Mouse (Mus musculus) lung, postnatal 4 days (tissue): ENCODE measurements around the gene Hspa1l.
"Not testable (repeated sequence)": the region's sequence is repeated elsewhere in the genome, so short reads cannot be mapped to it uniquely, and the experiment has no call there.

Source experiments
- DNase-seq, 2 experiments: peaks; one replicate each; pipeline ENCODE4 v3.0.0; 2021

The Hspa1l gene

GRCm38 (mm10) chr17:34977000-34977399, 4.5 kb downstream of the Hspa1l start:
- DNase-seq = no peak

DNA sequence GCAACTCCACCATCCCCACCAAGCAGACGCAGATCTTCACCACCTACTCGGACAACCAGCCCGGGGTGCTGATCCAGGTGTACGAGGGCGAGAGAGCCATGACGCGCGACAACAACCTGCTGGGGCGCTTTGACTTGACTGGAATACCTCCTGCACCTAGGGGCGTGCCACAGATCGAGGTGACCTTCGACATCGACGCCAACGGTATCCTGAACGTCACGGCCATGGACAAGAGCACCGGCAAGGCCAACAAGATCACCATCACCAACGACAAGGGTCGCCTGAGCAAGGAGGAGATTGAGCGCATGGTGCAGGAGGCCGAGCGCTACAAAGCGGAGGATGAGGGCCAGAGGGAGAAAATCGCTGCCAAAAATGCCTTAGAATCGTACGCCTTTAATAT, 5.7 kb downstream of the Hspa1l start:
- no peak for DNase-seq

DNA sequence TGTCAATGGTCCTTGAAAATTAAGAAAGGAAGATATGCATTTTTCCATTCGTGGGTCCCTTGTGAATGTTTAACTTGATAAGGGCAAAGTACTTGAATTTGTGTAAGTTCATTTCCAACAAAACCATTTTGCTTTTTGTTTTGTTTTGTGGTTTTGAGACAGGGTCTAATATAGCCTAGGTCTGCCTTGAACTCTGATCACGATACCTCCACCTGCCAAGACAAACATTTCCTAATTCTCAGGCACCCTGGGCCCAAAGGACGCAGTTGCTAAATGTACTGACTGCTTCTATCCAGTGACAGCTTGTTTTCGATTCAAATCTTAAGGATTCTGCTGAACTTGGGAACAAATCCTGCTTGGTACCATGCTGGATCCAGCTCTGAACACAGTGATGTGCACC, 7.1 kb downstream of the Hspa1l start:
- no peak for DNase-seq

- peak in 1 of 2 experiments; percentile 57 for DNase-seq
Observed at GRCm38 (mm10) chr17:34980655-34981054, 8.2 kb downstream of the Hspa1l start.

DNA sequence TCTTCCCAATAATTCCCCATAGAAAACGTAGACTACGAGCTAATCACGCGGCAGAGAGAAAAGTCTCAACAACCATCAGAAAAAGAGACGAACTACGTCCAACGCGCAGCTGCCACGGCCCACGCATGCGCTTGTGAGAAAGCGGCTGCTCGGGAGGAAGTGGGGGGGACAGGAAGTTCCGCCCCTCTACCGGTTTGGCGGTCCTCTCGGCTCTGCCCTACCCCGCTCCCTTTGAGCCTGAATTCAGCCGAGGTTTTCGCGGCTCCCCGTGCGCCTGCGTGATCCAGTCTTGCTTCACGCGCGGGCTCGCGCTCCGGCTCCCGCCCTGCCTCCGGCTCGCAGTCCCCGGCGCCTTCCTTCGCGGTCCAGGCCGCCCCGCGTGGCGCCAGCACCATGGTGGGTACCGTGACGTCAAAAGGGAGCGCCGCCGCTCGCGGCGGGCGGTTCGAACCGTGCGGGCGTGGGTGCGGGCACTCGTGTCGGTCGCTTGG, 9.2 kb downstream of the Hspa1l start, which contains the start of gene Lsm2:
Gene Lsm2, plus strand, starts transcription at position 173 of the 491 bp plus-strand sequence.
- peak; percentile 93 to 95 for DNase-seq

DNA sequence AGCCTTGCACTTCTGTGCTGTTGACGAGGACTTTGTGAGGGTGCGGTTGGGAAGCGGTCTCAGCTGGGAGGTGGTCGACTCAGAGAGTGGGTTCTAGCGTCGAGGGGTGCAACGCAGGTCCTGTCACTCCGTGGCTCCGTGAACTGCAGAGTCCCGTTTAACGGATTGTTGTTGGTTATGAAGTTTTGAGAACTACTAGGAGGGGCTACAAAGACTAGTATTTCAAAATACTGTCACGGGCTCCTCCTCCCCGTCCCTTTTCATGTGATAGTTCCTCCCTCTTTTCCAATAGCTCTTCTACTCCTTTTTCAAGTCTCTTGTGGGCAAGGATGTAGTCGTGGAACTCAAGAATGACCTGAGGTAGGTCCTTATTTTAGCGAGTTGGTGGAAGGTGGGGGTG, 9.8 kb downstream of the Hspa1l start:
- DNase-seq = no peak

DNA sequence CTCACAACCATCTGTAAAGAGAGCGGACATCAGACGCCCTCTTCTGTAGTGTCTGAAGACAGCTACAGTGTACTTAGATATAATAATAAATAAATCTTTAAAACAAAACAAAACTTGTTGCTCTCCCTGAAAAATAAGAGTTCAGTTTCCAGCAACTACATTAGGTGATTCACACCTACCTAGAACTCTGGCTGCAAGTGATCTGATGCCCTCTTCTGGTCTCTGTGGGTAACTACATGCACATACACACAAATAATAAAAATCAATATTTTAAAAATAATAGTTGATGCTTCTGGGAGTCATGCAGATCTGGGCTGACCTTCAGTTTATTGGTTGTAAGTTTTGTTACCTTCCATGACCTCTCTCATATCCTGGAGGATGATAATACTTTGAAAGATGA, 11.7 kb downstream of the Hspa1l start:
- DNase-seq = no peak

DNA sequence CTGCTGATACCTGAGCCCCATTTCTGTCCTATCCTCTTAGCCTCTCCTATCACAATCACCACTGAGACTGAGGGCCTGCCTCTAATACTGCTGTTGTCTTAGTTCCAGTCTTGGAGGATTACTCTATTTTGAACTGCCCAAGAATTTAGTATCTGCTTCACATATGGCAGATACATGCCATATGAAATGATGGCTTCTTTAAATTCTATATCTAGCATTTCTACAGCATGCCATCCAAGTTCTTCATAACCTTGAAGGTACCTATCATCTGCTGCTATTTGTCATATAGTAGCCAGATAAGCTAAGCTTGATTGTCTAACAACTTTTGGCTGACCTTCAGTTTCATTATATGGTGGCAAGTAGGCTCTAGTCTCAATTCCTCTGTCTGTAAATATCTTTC, 22.2 kb downstream of the Hspa1l start:
- no peak for DNase-seq

- DNase-seq = not testable (repeated sequence)
Observed at GRCm38 (mm10) chr17:34995192-34995591, 22.7 kb downstream of the Hspa1l start.

GRCm38 (mm10) chr17:34995927-34996326, 23.4 kb downstream of the Hspa1l start:
- DNase-seq = not testable (repeated sequence)

- DNase-seq = no peak
Observed at GRCm38 (mm10) chr17:34996411-34997141, 24.1 kb downstream of the Hspa1l start.

- DNase-seq = no peak
Observed at GRCm38 (mm10) chr17:34997142-34997483, 24.6 kb downstream of the Hspa1l start.

DNA sequence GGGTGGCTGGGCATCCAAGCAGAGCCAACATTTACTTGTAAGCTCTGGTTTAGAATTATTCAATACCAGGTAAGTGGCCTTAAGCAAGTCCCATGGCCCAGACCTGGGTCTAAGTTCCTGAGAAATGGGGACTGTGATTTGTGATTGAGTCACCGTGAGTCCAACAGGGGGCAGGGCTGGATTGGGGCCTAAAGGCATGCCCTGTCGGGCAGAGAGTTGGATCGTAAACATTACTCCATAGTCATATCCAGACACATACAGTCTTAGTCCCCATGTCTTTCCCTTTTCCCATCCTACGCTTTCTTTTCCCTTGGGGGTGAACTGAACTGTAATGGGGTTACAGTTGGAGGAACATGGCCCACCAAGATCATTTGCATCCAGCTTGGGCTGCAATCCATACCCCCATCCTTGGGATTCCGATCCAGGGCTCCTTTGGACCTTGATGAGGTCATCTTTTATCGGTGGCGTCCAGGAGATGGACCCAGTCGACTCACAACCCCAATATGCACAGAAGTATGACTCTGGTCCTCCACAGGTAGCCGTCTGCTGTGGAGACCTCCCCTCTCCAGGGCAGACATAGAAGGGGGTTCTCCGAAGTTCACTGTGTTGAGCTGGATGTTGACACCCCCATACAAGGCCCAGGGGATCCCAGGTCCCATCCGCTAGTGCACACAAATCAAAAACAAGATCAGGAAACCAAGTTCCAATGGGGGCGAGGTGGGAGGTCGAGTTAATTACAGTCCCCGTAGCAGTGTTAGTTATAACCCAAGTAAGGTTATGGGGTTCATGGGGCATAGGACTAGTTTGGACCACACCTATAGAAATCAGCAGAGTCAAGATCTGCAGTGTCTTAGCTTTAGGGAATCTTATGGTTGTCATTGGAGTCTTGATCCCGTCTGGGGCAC, 26.3 kb downstream of the Hspa1l start:
- DNase-seq = no peak

DNA sequence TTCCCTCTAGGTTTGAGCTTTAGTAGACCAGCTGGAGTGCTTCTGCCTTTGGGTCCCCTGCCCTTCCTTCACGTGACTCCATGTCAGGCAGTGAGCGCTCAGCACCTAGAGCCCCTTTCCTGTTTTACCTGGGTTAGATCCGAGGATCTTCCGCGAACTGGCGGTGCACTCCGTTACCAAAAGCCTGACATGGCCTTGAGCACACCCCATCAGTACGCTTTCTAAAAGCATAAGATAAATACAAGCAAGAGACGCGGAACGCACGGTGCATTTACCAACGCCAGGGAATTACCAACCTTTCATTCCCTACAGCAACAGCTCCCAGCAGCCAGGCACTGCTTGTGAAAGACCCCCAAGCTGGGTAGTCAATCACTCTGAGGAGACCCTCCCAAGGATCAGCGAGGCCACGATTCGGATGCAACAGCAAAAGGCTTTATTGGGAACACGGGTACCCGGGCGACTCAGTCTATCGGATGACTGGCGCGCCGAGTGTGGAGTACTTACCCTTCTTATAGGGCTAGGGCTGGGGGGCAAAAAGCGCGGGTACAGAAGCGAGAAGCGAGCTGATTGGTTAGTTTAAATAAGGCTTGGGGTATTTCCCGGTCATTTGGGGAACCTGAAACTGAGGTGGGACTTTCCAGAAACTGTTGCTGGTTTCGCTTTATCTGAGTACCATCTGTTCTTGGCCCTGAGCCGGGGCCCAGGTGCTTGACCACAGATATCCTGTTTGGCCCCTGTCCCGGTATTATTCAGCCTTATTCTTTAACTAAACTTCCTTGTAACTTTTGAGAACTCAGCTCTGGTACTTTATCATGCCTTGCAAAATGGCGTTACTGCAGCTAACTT, 27.6 kb downstream of the Hspa1l start:
- not testable (repeated sequence) for DNase-seq

DNA sequence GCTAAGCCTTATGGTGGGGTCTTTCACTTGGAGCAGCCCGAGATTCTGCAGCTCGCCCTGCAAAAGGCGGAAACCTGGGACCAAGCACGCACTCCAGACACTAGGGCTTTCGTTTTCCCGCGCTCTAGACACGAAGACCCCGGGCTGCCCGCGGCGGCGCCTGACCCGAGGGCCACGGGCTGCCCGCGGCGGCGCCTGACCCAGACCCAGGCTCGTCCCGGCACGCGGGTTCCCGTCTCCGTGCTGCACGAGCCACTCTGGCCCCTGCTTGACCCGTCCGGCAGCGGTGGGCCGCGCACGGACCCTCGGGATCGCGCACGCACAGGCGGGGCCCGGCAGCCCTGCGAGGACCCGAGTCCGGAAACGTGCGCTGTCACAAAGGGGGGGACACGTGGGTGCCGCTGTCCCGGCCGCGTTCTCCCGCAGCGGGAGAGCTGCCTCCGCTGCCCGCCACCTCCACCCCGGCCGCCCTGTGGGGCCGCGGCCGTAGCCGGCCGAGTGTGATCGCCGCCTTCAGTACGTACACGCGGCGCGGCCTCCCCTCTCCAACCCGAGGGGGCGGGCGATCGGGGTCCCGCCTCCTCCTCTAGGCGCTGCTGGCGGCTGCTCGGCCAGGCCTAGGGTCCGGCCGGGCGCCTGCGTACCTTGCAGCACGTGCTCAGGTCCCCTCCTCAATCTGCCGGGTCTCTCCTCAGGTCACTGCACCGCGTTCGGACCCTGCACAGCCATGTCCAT, 28.4 kb downstream of the Hspa1l start, which contains the start of gene Vars:
Gene Vars, plus strand, starts transcription at position 271 of the 735 bp plus-strand sequence.
- DNase-seq = peak; percentile 91 to 94

- DNase-seq = peak in 1 of 2 experiments; percentile 40
Observed at GRCm38 (mm10) chr17:35001452-35002152, 29.1 kb downstream of the Hspa1l start.

DNA sequence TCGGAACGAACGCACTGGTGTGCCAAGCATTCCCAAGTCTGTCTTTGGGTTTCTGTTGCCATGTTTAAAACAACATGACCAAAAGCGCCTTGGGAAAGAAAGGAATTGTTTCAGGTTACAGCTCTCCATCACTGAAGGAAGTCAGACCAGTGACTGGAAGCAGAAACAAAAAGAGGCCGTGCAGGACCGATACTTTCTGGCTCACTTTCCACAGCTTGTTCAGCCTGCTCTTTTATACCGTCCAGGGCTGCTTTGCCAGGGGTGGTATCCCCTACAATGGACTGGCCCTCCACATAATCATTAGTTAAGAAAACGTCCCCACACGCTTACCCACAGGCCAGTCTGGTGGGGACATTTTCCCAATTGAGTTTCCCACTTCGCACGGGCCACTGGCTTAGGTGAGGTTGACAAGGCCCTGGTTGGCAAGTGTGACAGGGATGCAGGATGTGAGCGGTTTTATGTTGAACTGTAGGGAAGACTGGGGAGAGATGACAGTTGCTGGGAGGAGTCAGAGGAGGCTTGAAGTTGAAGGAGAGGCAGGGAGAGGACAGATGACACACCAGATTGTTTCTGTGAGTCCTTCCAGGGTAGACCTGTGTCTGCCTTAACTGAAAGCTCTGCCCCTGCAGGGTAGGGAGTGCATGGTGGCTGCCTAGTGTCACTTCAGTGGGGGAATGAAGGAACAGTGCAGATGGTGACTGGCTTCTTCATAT, 29.8 kb downstream of the Hspa1l start:
- DNase-seq = no peak

GRCm38 (mm10) chr17:35003022-35003838, 30.7 kb downstream of the Hspa1l start:
- DNase-seq = no peak

DNA sequence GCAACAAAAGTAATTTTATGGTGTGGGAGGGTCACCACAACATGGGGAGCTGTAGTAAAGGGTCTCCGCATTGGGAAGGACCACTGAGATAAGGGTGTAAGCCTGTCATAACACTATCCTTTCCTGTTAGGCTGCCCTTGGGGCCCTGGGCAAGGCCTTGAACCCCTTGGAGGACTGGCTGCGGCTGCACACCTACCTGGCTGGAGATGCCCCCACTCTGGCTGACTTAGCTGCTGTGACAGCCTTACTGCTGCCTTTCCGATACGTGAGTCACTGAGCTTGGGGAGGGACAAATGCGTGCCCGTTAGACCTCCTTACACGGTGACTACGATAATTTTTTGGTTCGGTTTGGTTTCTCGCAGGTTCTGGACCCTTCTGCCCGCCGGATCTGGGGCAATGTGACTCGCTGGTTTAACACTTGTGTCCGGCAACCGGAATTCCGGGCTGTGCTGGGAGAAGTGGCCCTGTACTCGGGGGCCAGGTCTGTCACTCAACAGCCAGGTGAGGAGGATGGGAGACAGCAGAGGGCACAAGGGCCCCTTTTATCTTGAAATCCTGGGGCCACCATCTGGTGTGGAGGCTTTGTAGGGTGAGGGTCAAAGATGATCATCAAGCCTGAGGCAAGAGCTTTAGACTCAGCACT, 31.7 kb downstream of the Hspa1l start:
- DNase-seq = no peak
